Mouse (Mus musculus): ENCODE measurements around the gene Hoxd12. TPM values are rescaled to one million over a fixed set of nuclear protein-coding genes. Genes with fewer than 3 reads are reported as not detected.

Hoxd12 gene
- total and polyA plus RNA-seq, 3 experiments, result not detected

- TF ChIP-seq GATA2 (IDR thresholded peaks at IDR 0.05; ENCODE audit: borderline replicate concordance, low read depth, low read length), result no peak
- no peak for TF ChIP-seq POLR2AphosphoS5 (IDR thresholded peaks at IDR 0.05; ENCODE audit: insufficient replicate concordance, low read depth, low read length)
- DNase-seq (ENCODE audit: low spot score), result no peak
- ATAC-seq (ENCODE audit: extremely low read depth, insufficient number of reproducible peaks, low FRiP score, poor library complexity, severe bottlenecking), result no peak
- no peak overlapping the region for H3K4me3 ChIP-seq (ENCODE audit: low read depth, low read length)
- H3K27me3 ChIP-seq (ENCODE audit: insufficient read depth, low read length), result peaks cover 9% of the 10 kb centered on the region; the same call in 1 of the 2 replicates
- peaks cover 12% of the 10 kb centered on the region for H3K9me3 ChIP-seq (replicated peaks)
- no peaks in the 10 kb centered on the region for H3K4me1 ChIP-seq (ENCODE audit: insufficient read depth, low read depth, low read length)
- no peaks in the 10 kb centered on the region for H3K36me3 ChIP-seq (replicated peaks)
Observed at GRCm38 (mm10) chr2:74704999-74705466, 30.2 kb downstream of the Hoxd12 start.

GRCm38 (mm10) chr2:74705467-74706089, 30.8 kb downstream of the Hoxd12 start:
- Histone ChIP-seq H3K9me3 (replicated peaks) (peaks cover 12% of the 10 kb centered on the region), H3K4me3 (ENCODE audit: low read depth, low read length) (no peak overlapping the region), H3K4me1 (ENCODE audit: insufficient read depth, low read depth, low read length) (no peaks in the 10 kb centered on the region), H3K36me3 (replicated peaks) (no peaks in the 10 kb centered on the region), H3K27me3 (ENCODE audit: insufficient read depth, low read length) (peaks cover 6% of the 10 kb centered on the region; the same call in 1 of the 2 replicates)
- ATAC-seq (ENCODE audit: extremely low read depth, insufficient number of reproducible peaks, low FRiP score, poor library complexity, severe bottlenecking) (no peak), DNase-seq (ENCODE audit: low spot score) (no peak)
- TF ChIP-seq GATA2 (IDR thresholded peaks at IDR 0.05; ENCODE audit: borderline replicate concordance, low read depth, low read length), result no peak
- TF ChIP-seq TAL1 (conservative IDR thresholded peaks at IDR 0.05; ENCODE audit: low read depth, low read length), result no peak

GRCm38 (mm10) chr2:74706393-74706960, 31.7 kb downstream of the Hoxd12 start:
- H3K9me3 ChIP-seq (replicated peaks), result peaks cover 12% of the 10 kb centered on the region
- H3K36me3 ChIP-seq (replicated peaks), result no peaks in the 10 kb centered on the region
- H3K27me3 ChIP-seq (ENCODE audit: insufficient read depth, low read length), result peaks cover 7% of the 10 kb centered on the region
- ATAC-seq (ENCODE audit: extremely low read depth, insufficient number of reproducible peaks, low FRiP score, poor library complexity, severe bottlenecking) (no peak), DNase-seq (ENCODE audit: low spot score) (no peak)
- no peaks in the 10 kb centered on the region for H3K4me1 ChIP-seq (ENCODE audit: insufficient read depth, low read depth, low read length)
- TF ChIP-seq CTCF (IDR thresholded peaks at IDR 0.05; ENCODE audit: low read depth, low read length), result no peak
- H3K4me3 ChIP-seq (ENCODE audit: low read depth, low read length), result no peak overlapping the region

GRCm38 (mm10) chr2:74707599-74707998, 32.8 kb downstream of the Hoxd12 start:
- DNase-seq (ENCODE audit: low spot score) (no peak), ATAC-seq (ENCODE audit: extremely low read depth, insufficient number of reproducible peaks, low FRiP score, poor library complexity, severe bottlenecking) (no peak)
- no peaks in the 10 kb centered on the region for H3K4me1 ChIP-seq (ENCODE audit: insufficient read depth, low read depth, low read length)
- H3K9me3 ChIP-seq (replicated peaks), result peaks cover 12% of the 10 kb centered on the region
- no peak overlapping the region for H3K4me3 ChIP-seq (ENCODE audit: low read depth, low read length)
- peaks cover 15% of the 10 kb centered on the region for H3K27me3 ChIP-seq (ENCODE audit: insufficient read depth, low read length)
- H3K36me3 ChIP-seq (replicated peaks), result no peaks in the 10 kb centered on the region
- TF ChIP-seq TAL1 (conservative IDR thresholded peaks at IDR 0.05; ENCODE audit: low read depth, low read length) (no peak), POLR2AphosphoS5 (IDR thresholded peaks at IDR 0.05; ENCODE audit: insufficient replicate concordance, low read depth, low read length) (no peak), CTCF (IDR thresholded peaks at IDR 0.05; ENCODE audit: low read depth, low read length) (no peak), GATA1 (IDR thresholded peaks at IDR 0.05; ENCODE audit: borderline replicate concordance, low read length) (no peak)

GRCm38 (mm10) chr2:74708676-74709075, 33.9 kb downstream of the Hoxd12 start:
- TF ChIP-seq GATA1 (IDR thresholded peaks at IDR 0.05; ENCODE audit: borderline replicate concordance, low read length) (no peak), TAL1 (conservative IDR thresholded peaks at IDR 0.05; ENCODE audit: low read depth, low read length) (no peak)
- DNase-seq (ENCODE audit: low spot score), result no peak
- Histone ChIP-seq H3K4me3 (ENCODE audit: low read depth, low read length) (no peak overlapping the region), H3K36me3 (replicated peaks) (no peaks in the 10 kb centered on the region), H3K4me1 (ENCODE audit: insufficient read depth, low read depth, low read length) (no peaks in the 10 kb centered on the region), H3K9me3 (replicated peaks) (peaks cover 12% of the 10 kb centered on the region), H3K27me3 (ENCODE audit: insufficient read depth, low read length) (peaks cover 20% of the 10 kb centered on the region)
- ATAC-seq (ENCODE audit: extremely low read depth, insufficient number of reproducible peaks, low FRiP score, poor library complexity, severe bottlenecking), result no peak

- ATAC-seq (ENCODE audit: extremely low read depth, insufficient number of reproducible peaks, low FRiP score, poor library complexity, severe bottlenecking) (no peak), DNase-seq (ENCODE audit: low spot score) (no peak)
- no peak overlapping the region for H3K4me3 ChIP-seq (ENCODE audit: low read depth, low read length)
- H3K27me3 ChIP-seq (ENCODE audit: insufficient read depth, low read length), result peaks cover 27% of the 10 kb centered on the region
- H3K9me3 ChIP-seq (replicated peaks), result peaks cover 9% of the 10 kb centered on the region
- TF ChIP-seq POLR2AphosphoS5 (IDR thresholded peaks at IDR 0.05; ENCODE audit: insufficient replicate concordance, low read depth, low read length), result no peak
- TF ChIP-seq TAL1 (conservative IDR thresholded peaks at IDR 0.05; ENCODE audit: low read depth, low read length), result no peak
- no peak for TF ChIP-seq CTCF (IDR thresholded peaks at IDR 0.05; ENCODE audit: low read depth, low read length)
- TF ChIP-seq GATA1 (IDR thresholded peaks at IDR 0.05; ENCODE audit: borderline replicate concordance, low read length), result no peak
- no peak for TF ChIP-seq GATA2 (IDR thresholded peaks at IDR 0.05; ENCODE audit: borderline replicate concordance, low read depth, low read length)
- H3K4me1 ChIP-seq (ENCODE audit: insufficient read depth, low read depth, low read length), result no peaks in the 10 kb centered on the region
- no peaks in the 10 kb centered on the region for H3K36me3 ChIP-seq (replicated peaks)
Observed at GRCm38 (mm10) chr2:74709465-74710419, 34.9 kb downstream of the Hoxd12 start.
